Mouse (Mus musculus) cerebral cortex, adult 2 months (tissue): Measurements from ENCODE around the gene Nrl.

Experiments used
- WGBS: fragments of 180-500 bp; shearing (Covaris S2); methylation state at CpG from one replicate; pipeline ENCODE4 v1.1.7; 2018; 5-methylcytosine and 5-hydroxymethylcytosine counted together

The Nrl gene

DNA sequence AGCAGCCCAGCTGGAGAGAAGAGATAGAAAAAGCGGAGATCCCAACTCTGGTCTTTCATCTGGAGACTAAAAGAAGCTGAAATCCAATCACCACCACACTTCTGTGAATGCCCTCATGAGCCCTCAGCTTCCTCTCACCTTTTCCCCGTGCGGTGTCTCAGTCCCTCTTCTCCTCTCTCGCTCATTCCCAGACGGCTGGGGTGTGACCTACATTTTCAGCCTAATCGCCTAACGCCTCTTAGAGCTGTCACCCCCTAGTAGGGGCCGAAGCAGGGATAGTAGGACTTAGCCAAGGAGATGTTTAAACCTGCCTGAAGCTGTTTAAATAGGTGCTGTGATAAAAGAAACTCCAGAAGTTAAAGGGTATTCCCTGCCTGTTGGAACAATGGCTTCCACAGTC, at the start of gene Nrl:
Nrl (minus strand) TSS at position 197 of the 400 bp plus-strand sequence.
- 64% methylated on average over 8 of the region's 8 CpGs for WGBS

DNA sequence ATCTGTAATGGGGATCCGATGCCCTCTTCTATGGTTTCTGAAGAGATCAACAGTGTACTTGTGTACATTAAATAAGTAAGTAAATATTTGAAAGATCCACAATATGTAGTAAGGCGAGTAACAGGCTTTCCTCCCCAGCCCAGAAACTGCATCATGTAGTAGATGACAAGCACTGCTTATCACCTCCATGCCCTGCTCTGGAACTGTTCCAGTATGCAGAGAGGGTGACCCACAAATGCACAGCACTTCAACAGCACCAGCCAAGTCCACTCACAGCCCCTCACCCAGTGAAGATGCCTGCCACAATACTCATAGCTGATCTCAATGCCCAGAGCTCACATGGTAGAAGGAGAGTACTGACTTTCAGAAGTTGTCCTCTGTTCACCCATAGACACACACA, 45.8 kb upstream of the Nrl start:
- 98% methylated on average over 2 of the region's 2 CpGs for WGBS

DNA sequence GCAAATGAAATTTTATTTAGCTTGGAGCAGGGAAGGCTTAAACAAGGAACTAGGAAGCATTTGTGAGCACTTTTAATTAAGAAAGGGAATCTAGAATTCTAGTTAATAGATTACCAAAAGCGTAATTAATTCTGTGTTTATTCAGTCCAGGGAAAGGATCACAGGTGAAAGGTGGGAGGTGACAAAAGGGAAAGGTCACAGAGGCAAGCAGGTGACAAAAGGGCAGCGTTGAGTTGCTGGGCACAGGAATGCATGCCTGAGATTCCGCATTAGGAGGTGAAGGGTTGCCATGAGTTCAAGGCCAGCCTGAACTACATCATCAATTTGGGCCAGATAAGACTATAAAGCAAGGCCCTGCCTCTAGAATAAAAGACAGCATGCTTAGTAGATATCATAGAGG, 42.7 kb upstream of the Nrl start:
- 97% methylated on average over 3 of the region's 3 CpGs for WGBS

GRCm38 (mm10) chr14:55565748-55566147, 41.0 kb upstream of the Nrl start:
- WGBS: 83% methylated on average over 3 of the region's 3 CpGs

DNA sequence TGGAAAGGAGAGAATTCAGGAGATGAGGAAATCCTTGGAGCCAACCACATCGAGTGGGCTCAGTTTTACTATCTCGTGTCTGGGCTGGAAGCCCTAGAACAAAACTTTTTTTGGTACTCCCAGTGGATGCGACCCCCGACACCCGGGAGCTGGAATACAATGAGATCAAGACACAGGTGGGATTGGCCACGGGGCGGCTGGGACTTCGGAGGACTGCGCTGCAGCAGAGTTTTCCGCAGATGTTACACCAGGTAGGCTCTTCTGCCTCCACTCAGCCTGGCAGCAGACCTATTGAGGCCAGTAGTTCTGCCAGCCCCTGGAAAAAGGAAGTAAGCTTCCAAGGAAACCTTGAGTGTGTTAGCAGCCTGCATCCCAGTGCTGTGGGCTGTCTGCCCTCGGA, 38.5 kb upstream of the Nrl start:
- 91% methylated on average over 11 of the region's 11 CpGs for WGBS

- 87% methylated on average over 10 of the region's 10 CpGs for WGBS
Measured at GRCm38 (mm10) chr14:55561860-55562259, 37.1 kb upstream of the Nrl start.

GRCm38 (mm10) chr14:55560202-55561073, 35.7 kb upstream of the Nrl start, which contains the start of gene A730061H03Rik:
Gene A730061H03Rik (minus strand): TSS chr14:55560406.
- WGBS: under 1% methylated on average over 51 of the region's 51 CpGs

- WGBS: under 1% methylated on average over 27 of the region's 27 CpGs
Measured at GRCm38 (mm10) chr14:55559799-55560201, 35.0 kb upstream of the Nrl start, which contains the start of gene Dcaf11. Gene Dcaf11 (plus strand): TSS chr14:55560006.

DNA sequence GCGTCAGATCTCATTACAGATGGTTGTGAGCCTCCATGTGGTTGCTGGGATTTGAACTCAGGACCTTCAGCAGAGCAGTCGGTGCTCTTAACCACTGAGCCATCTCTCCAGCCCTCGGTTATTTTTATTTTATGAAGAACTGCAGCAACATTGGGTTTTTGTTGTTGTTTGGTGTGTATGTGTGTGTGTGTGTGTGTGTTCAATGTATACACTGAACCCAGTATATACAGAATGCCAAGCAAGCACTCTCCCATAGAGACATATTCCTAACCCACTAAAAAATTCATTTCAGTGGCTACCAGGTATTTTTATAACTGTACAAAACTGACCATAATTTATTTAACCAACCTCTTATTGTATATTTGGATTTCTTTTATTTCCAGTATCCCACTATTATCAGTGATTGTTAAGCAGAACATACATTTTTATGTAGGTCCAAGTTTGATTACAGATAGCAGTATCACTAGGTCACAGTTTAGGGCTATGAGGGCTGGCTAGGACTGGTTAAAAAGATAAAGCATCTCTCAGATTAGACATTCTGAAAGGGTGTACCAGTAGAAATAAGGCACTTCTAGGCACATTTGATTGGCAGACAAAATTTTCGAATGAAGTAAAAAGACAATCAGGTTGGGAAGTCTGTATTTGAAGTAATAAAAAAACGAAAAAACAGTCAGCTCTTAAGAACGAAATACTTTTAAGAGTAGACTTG, 34.1 kb upstream of the Nrl start:
- 49% methylated on average over 6 of the region's 6 CpGs for WGBS

- 93% methylated on average over 3 of the region's 3 CpGs for WGBS
Measured at GRCm38 (mm10) chr14:55557587-55557986, 32.8 kb upstream of the Nrl start.

DNA sequence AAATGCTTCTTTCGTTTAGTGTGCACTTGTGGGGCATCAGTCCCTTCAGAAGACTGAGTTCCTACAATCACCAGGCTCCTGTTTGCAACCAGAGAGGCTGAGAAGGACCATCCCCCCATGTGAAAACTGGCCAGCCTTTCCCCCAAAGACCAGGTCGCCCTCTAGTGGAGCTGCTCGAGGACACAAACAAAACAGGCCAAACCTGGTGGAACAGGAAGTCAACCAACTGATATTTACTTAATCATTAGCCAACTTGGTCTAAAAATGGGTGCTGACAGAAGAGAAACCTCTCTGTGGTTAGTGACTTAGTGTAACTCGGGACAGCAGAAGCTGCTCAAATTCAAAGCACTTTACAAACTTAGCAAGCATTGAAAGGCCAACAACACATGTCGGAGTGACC, 32.2 kb upstream of the Nrl start:
- 29% methylated on average over 5 of the region's 5 CpGs for WGBS

DNA sequence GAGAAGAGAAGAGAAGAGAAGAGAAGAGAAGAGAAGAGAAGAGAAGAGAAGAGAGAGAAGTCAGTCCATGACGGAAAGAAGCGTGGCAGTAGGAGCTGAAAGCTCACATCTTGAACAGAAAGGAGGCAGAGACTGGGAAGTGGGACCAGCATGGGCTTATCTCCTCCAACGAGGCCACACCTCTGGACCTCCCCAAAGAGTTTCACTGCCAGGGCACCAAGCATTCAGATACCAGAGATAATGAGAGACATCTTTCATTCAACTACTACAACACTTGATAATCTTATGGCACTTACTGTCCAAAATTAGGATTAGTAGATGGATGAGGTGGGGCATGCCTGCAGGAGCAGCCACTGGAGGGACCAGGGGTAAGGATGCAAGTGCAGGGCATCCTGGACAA, 31.0 kb upstream of the Nrl start:
- 86% methylated on average over 3 of the region's 3 CpGs for WGBS

DNA sequence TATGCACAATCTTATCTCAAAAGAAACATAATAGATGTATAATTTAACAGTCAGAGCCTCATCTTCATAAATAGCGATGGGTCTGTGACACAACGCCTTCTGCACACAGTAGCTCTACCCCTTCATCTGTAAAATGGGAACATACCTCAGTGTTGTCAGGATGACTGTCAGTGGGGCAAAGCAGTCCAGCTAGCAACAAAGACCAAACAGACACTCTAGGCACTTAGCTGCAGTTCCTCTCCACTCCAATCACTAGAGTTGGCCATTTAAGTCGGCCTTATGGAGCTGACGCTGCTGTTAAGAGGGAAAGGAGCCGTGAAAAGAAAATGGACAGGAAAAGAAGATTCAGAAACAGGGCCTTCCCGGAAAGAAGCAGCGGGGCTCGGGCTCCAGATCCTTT, 27.0 kb upstream of the Nrl start:
- 90% methylated on average over 8 of the region's 8 CpGs for WGBS

- 84% methylated on average over 5 of the region's 5 CpGs for WGBS
Measured at GRCm38 (mm10) chr14:55551347-55551746, 26.6 kb upstream of the Nrl start.

GRCm38 (mm10) chr14:55550191-55550590, 25.4 kb upstream of the Nrl start:
- 73% methylated on average over 6 of the region's 6 CpGs for WGBS

DNA sequence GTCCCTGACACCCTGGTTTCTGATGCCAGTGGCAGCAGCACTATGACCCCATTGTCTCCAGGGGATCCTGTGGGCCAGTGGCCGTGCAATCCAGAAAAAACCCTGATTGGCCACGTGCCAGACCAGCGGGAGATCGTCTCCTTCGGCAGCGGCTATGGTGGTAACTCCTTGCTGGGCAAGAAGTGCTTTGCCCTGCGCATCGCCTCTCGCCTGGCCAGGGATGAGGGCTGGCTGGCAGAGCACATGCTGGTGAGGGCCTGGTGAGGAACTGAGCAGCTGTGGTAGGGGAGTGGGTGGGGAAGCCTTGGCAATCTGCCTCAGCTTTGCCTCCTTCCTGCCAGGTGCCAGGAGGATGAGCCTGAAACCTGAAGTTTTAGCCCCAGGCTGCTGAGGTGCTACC, 19.6 kb upstream of the Nrl start:
- WGBS: 34% methylated on average over 9 of the region's 9 CpGs

DNA sequence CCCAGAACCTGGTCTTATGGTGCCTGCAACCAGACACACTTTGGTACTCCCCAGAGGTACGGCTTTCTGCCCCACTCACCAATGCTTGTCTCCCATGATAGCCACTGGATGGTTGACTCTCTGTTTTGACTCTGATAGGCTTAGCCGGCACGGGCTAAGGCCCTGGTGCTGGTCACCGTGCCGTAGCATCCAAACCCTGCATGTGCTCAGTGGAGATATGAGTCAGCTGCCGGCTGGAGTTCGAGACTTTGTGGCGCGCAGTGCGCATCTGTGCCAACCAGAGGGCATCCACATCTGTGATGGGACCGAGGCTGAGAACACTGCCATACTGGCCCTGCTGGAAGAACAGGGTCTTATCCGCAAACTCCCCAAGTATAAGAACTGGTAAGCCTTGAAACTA, 17.5 kb upstream of the Nrl start:
- 97% methylated on average over 12 of the region's 12 CpGs for WGBS

DNA sequence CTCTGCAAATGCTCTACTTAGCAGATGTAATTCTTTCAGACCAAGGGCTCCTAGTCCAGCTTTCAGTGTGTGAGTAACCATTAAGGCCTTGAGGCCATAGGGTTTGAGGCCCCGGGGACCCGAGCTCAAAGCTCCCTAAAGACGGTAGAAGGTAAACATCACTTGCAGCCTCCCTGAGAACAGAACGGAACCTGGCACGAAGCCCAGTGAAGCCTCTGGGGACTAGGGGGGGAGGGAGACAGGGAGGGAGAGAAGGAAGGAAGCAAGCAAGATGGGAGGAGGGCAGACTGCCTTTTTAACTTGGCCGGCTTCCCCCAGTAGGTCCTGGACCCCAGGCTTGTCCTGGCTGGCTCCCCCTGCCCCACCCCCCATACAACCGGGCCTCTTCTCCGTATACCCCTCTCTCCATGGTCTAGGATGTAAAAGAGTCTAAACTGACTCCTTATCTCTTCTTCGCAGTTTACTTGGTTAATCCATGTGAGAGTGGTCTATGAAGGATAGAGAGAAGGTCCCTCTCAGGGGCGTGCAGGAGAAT, 16.1 kb upstream of the Nrl start:
- 7% methylated on average over 10 of the region's 10 CpGs for WGBS

- WGBS: 1% methylated on average over 32 of the region's 32 CpGs
Measured at GRCm38 (mm10) chr14:55540067-55540786, 15.4 kb upstream of the Nrl start, which contains the start of gene Pck2. Gene Pck2 (plus strand): TSS chr14:55540266.

DNA sequence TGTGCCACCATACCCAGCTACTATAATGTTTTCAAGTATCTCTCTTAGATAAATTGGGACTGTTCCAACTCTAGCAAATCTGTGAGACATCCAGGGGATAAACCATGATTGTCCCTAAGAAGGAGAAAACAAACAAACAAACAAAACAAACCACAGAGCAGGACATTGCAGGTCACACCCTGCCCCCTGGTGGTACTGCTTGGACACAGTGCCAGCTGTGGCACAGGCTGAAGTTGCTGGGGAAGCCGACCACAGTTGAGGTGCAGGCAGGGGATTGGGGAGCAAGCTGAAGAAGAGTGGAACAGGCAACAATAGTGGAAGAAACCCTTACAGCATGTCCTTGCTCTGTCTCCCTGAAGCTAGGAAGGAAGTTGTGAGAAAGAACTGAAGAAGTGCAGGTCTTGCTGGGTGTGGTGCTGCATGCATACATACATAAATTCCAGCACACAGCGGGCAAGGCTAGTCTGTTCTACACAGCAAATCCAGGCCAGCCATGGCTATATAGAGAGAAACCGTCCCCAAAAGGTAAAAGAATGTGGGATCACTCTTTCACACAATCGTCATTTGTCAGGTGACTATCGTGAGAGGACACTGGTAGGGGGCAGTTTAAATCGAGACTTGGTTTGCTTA, 11.4 kb upstream of the Nrl start:
- 59% methylated on average over 6 of the region's 6 CpGs for WGBS

DNA sequence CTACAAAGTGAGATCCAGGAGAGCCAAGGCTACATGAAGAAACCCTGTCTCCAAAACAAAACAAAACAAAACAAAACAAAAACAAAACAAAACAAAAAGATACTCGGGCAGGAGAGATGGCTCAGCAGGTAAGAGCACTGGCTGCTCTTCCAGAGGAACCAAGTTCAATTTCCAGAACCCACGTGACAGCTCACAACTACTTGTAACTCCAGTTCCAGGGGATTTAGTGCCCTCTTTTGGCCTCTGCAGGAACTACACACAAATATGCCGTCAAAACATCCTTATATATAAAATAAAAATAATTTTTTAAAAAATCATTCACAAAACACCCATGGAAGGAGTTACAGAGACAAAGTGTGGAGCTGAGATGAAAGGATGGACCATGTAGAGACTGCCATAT, 3.2 kb upstream of the Nrl start:
- WGBS: 21% methylated on average over 3 of the region's 3 CpGs
